Comparison of ENCODE assay signal across 28 mouse cellular contexts in the genomic region with DNA sequence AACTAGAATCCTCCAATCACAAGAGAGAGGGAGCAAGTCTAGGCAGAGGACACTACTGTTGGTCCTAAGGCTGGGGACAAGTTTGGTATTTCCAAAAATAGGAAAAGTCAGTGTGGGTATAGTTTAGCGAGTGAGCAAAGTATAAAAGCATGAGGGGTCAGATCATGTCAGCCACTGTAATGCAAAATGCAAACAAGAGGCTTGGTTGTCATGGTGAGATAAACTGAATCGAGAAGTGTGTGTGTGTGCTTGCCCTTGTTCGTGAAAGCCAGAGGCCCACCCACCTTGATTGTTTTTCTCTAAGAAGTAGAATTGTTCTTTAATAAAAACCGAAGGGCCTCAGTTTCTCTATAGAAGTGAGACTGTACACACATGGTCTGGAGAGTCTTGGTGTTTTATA.
DNase-seq lines count a peak whose midpoint lies in the region; ATAC-seq and TF ChIP-seq lines count a peak whose summit lies in the region.
"Had no signal": no experiment of that assay in that cellular context is flagged by ENCODE, and none has a peak within 500 bp of the region (broad histone marks: within the 10 kb centered on the region; RNA-seq: fewer than 3 reads in every experiment).

No protein-coding gene starts in this region.

- TF ChIP-seq CTCF in hindbrain, postnatal 0 days (IDR thresholded peaks at IDR 0.05; ENCODE audit: low read depth), result no peak

- 0 out of 2 replicates have a peak, but pooled peaks have one; percentile 22 for ATAC-seq in hindbrain, embryonic 12.5 days (ENCODE audit: low FRiP score)
- no peak for ATAC-seq in hindbrain, postnatal 0 days
- ATAC-seq: intestine, embryonic 16.5 days had no signal

- no peaks in the 10 kb centered on the region for H3K9me3 ChIP-seq in hindbrain, embryonic 12.5 days (replicated peaks)
- H3K9me3 ChIP-seq in hindbrain, postnatal 0 days (ENCODE audit: low read length), result no peaks in the 10 kb centered on the region
- H3K9me3 ChIP-seq: embryonic facial prominence, embryonic 10.5 days; embryonic facial prominence, embryonic 15.5 days; heart, embryonic 13.5 days; limb, embryonic 10.5 days; limb, embryonic 15.5 days; midbrain, embryonic 12.5 days had no signal

- H3K4me3 ChIP-seq in hindbrain, embryonic 12.5 days, result no peak overlapping the region
- H3K4me3 ChIP-seq in hindbrain, postnatal 0 days (ENCODE audit: low read length), result no peak overlapping the region
- H3K4me3 ChIP-seq: embryonic facial prominence, embryonic 10.5 days; embryonic facial prominence, embryonic 15.5 days; heart, embryonic 13.5 days; limb, embryonic 10.5 days; limb, embryonic 15.5 days; midbrain, embryonic 12.5 days had no signal

- H3K4me1 ChIP-seq in hindbrain, embryonic 12.5 days, result peaks cover 6% of the 10 kb centered on the region; the same call in 1 of the 2 replicates
- no peaks in the 10 kb centered on the region for H3K4me1 ChIP-seq in hindbrain, postnatal 0 days (ENCODE audit: insufficient read depth, low read length)
- H3K4me1 ChIP-seq: embryonic facial prominence, embryonic 15.5 days; limb, embryonic 15.5 days had no signal

- WGBS in hindbrain, embryonic 12.5 days, result 38% methylated on average over 4 of the region's 4 CpGs
- 29% methylated on average over 4 of the region's 4 CpGs for WGBS in hindbrain, postnatal 0 days

- H3K9ac ChIP-seq in hindbrain, embryonic 12.5 days, result no peak overlapping the region
- H3K9ac ChIP-seq in hindbrain, postnatal 0 days (replicated peaks; ENCODE audit: low read length), result no peak overlapping the region
- H3K9ac ChIP-seq: embryonic facial prominence, embryonic 15.5 days; heart, embryonic 13.5 days; limb, embryonic 15.5 days; liver, embryonic 14.5 days; midbrain, embryonic 12.5 days had no signal

- no peaks in the 10 kb centered on the region; the same call in 1 of the 2 replicates for H3K27me3 ChIP-seq in hindbrain, embryonic 12.5 days
- no peaks in the 10 kb centered on the region for H3K27me3 ChIP-seq in hindbrain, postnatal 0 days (ENCODE audit: insufficient read depth, low read length)
- H3K27me3 ChIP-seq: CH12.LX; embryonic facial prominence, embryonic 15.5 days; heart, embryonic 13.5 days; limb, embryonic 15.5 days had no signal

- H3K27ac ChIP-seq in hindbrain, embryonic 12.5 days, result no peak overlapping the region
- no peak overlapping the region for H3K27ac ChIP-seq in hindbrain, postnatal 0 days
- H3K27ac ChIP-seq: embryonic facial prominence, embryonic 10.5 days; embryonic facial prominence, embryonic 15.5 days; heart, embryonic 13.5 days; limb, embryonic 10.5 days; limb, embryonic 15.5 days; liver, embryonic 14.5 days; midbrain, embryonic 12.5 days had no signal

- H3K4me2 ChIP-seq in hindbrain, embryonic 12.5 days (replicated peaks), result no peak overlapping the region
- H3K4me2 ChIP-seq in hindbrain, postnatal 0 days (ENCODE audit: low read depth, low read length), result no peak overlapping the region
- H3K4me2 ChIP-seq: embryonic facial prominence, embryonic 15.5 days; heart, embryonic 13.5 days; limb, embryonic 15.5 days; midbrain, embryonic 12.5 days had no signal

- peak; percentile 18 for DNase-seq in embryo, embryonic 10 days (ENCODE audit: low spot score)
- no peak for DNase-seq in embryo, embryonic 9.5 days (ENCODE audit: extremely low spot score)
- DNase-seq in hindbrain, postnatal 0 days (ENCODE audit: low spot score), result no peak
- peak; percentile 9 for DNase-seq in NIH3T3 (ENCODE audit: low read depth)
- peak; percentile 15 for DNase-seq in retina, postnatal 1 day
- DNase-seq in thymus, postnatal 0 days (ENCODE audit: low spot score), result no peak
- no peak for DNase-seq in thymus, postnatal 4 days
- DNase-seq: adrenal gland, adult 8-10 months; cerebellum, adult 8-10 months; cerebellum, postnatal 36 days; gastrocnemius, postnatal 10 days; heart, postnatal 10 days; kidney, adult 9 months; kidney, postnatal 10 days; layer of hippocampus, adult 9-11 months; lung, adult 2 months; lung, postnatal 14 days; thymus, postnatal 14 days had no signal

- no peaks in the 10 kb centered on the region for H3K36me3 ChIP-seq in hindbrain, embryonic 12.5 days
- H3K36me3 ChIP-seq in hindbrain, postnatal 0 days (ENCODE audit: insufficient read depth, low read length), result no peaks in the 10 kb centered on the region
- H3K36me3 ChIP-seq: embryonic facial prominence, embryonic 10.5 days; embryonic facial prominence, embryonic 15.5 days; heart, embryonic 13.5 days; limb, embryonic 10.5 days; limb, embryonic 15.5 days; midbrain, embryonic 12.5 days had no signal

Comparison
In these comparisons a context has a peak if more than half of its experiments do, and no peak if none do; other contexts are left out.
1. DNase-seq: peak in embryo, embryonic 10 days (single experiment), NIH3T3 (single experiment) and retina, postnatal 1 day (single experiment); none in embryo, embryonic 9.5 days (single experiment), hindbrain, postnatal 0 days (single experiment), thymus, postnatal 0 days (single experiment) and thymus, postnatal 4 days (single experiment).